Mouse (Mus musculus): ENCODE measurements around the gene Tff1. TPM values are rescaled to one million over a fixed set of nuclear protein-coding genes. Genes with fewer than 3 reads are reported as not detected.

Tff1 gene
- polyA plus RNA-seq, 2 experiments, result not detected

DNA sequence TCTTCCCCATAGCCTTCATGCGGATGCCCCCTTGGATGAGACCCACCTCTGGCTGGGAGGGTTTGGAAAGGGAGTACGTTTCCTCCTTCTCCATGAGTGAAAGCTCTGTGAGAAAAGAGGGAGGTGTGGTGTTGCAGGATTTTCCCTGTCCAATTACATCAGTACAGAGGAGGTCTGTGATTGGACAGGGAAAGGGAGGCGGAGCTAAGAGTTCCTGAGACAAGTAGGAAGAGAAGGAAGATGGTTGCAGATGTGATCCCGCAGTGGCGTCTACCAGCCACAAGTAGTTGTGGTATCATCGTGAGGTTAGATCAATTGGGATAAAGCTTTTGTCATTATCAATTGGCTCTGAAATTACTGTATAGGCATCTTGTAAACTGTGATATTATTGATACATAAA lies 7.2 kb downstream of the Tff1 start:
- no peak for TF ChIP-seq POLR2A (IDR thresholded peaks at IDR 0.05; ENCODE audit: borderline replicate concordance, extremely low read depth, insufficient read depth, insufficient read length)
- Histone ChIP-seq H3K27ac (replicated peaks; ENCODE audit: low read depth, low read length) (no peak overlapping the region), H3K4me2 (replicated peaks; ENCODE audit: low read depth, low read length, severe bottlenecking) (no peak overlapping the region), H3K27me3 (ENCODE audit: control insufficient read depth, insufficient read depth, low read length) (no peaks in the 10 kb centered on the region), H3K4me3 (replicated peaks; ENCODE audit: low read length) (no peak overlapping the region), H3K9me3 (ENCODE audit: control insufficient read depth, low read length) (no peaks in the 10 kb centered on the region), H3K9ac (ENCODE audit: low read depth, low read length, severe bottlenecking) (no peak overlapping the region), H3K36me3 (ENCODE audit: control insufficient read depth, insufficient read depth, low read length) (no peaks in the 10 kb centered on the region), H3K4me1 (ENCODE audit: control insufficient read depth, insufficient read depth, low read length) (no peaks in the 10 kb centered on the region)
- 74% methylated on average over 6 of the region's 6 CpGs for WGBS
- DNase-seq (ENCODE audit: low spot score), result no peak
- ATAC-seq (ENCODE audit: low FRiP score, low read depth), result no peak

DNA sequence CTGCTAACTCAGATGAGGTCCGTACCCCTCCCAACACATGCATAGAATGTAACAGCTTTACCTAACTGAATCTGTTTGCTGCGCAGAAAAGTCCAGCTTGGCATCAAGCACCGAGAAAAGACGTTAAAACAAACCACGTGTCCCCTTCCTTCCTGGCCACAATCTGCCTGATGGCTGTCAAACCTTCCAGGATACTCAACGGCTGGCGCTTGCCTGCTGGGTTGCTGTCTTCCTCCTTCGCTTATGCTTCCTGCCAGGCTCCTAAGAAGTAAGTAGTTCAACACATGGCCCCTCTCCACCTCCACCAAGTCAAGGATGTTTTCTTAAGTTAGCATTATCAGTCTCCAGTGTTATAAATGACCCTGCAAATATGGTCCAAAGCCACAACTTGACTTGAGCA lies 11.3 kb downstream of the Tff1 start:
- WGBS, result 63% methylated on average over 8 of the region's 8 CpGs
- Histone ChIP-seq H3K9me3 (ENCODE audit: control insufficient read depth, low read length) (0 out of 2 replicates have a peak, but pooled peaks cover 6% of the 10 kb centered on the region), H3K9ac (ENCODE audit: low read depth, low read length, severe bottlenecking) (no peak overlapping the region), H3K4me3 (replicated peaks; ENCODE audit: low read length) (no peak overlapping the region), H3K4me1 (ENCODE audit: control insufficient read depth, insufficient read depth, low read length) (no peaks in the 10 kb centered on the region), H3K27me3 (ENCODE audit: control insufficient read depth, insufficient read depth, low read length) (no peaks in the 10 kb centered on the region), H3K4me2 (replicated peaks; ENCODE audit: low read depth, low read length, severe bottlenecking) (no peak overlapping the region), H3K27ac (replicated peaks; ENCODE audit: low read depth, low read length) (no peak overlapping the region), H3K36me3 (ENCODE audit: control insufficient read depth, insufficient read depth, low read length) (no peaks in the 10 kb centered on the region)
- no peak for DNase-seq (ENCODE audit: low spot score)
- TF ChIP-seq POLR2A (IDR thresholded peaks at IDR 0.05; ENCODE audit: borderline replicate concordance, extremely low read depth, insufficient read depth, insufficient read length), result no peak
- no peak for ATAC-seq (ENCODE audit: low FRiP score, low read depth)

- no peaks in the 10 kb centered on the region for H3K4me1 ChIP-seq (ENCODE audit: control insufficient read depth, insufficient read depth, low read length)
- H3K36me3 ChIP-seq (ENCODE audit: control insufficient read depth, insufficient read depth, low read length), result no peaks in the 10 kb centered on the region
- 76% methylated on average over 9 of the region's 9 CpGs for WGBS
- H3K27me3 ChIP-seq (ENCODE audit: control insufficient read depth, insufficient read depth, low read length), result no peaks in the 10 kb centered on the region
- no peak for ATAC-seq (ENCODE audit: low FRiP score, low read depth)
- no peak overlapping the region for H3K27ac ChIP-seq (replicated peaks; ENCODE audit: low read depth, low read length)
- H3K9me3 ChIP-seq (ENCODE audit: control insufficient read depth, low read length), result 0 out of 2 replicates have a peak, but pooled peaks cover 6% of the 10 kb centered on the region
- H3K4me3 ChIP-seq (replicated peaks; ENCODE audit: low read length), result no peak overlapping the region
- H3K9ac ChIP-seq (ENCODE audit: low read depth, low read length, severe bottlenecking), result no peak overlapping the region
- DNase-seq (ENCODE audit: low spot score), result no peak
- no peak for TF ChIP-seq POLR2A (IDR thresholded peaks at IDR 0.05; ENCODE audit: borderline replicate concordance, extremely low read depth, insufficient read depth, insufficient read length)
- H3K4me2 ChIP-seq (replicated peaks; ENCODE audit: low read depth, low read length, severe bottlenecking), result no peak overlapping the region
Observed at GRCm38 (mm10) chr17:31152966-31153499, 12.0 kb downstream of the Tff1 start.

GRCm38 (mm10) chr17:31152512-31152911 lies 12.6 kb downstream of the Tff1 start:
- Histone ChIP-seq H3K4me1 (ENCODE audit: control insufficient read depth, insufficient read depth, low read length) (no peaks in the 10 kb centered on the region), H3K4me3 (replicated peaks; ENCODE audit: low read length) (no peak overlapping the region), H3K27me3 (ENCODE audit: control insufficient read depth, insufficient read depth, low read length) (no peaks in the 10 kb centered on the region), H3K4me2 (replicated peaks; ENCODE audit: low read depth, low read length, severe bottlenecking) (no peak overlapping the region), H3K9me3 (ENCODE audit: control insufficient read depth, low read length) (0 out of 2 replicates have a peak, but pooled peaks cover 6% of the 10 kb centered on the region), H3K9ac (ENCODE audit: low read depth, low read length, severe bottlenecking) (no peak overlapping the region), H3K27ac (replicated peaks; ENCODE audit: low read depth, low read length) (no peak overlapping the region), H3K36me3 (ENCODE audit: control insufficient read depth, insufficient read depth, low read length) (no peaks in the 10 kb centered on the region)
- ATAC-seq (ENCODE audit: low FRiP score, low read depth) (no peak), DNase-seq (ENCODE audit: low spot score) (no peak)
- WGBS, result 47% methylated on average over 5 of the region's 5 CpGs
- TF ChIP-seq POLR2A (IDR thresholded peaks at IDR 0.05; ENCODE audit: borderline replicate concordance, extremely low read depth, insufficient read depth, insufficient read length), result no peak

DNA sequence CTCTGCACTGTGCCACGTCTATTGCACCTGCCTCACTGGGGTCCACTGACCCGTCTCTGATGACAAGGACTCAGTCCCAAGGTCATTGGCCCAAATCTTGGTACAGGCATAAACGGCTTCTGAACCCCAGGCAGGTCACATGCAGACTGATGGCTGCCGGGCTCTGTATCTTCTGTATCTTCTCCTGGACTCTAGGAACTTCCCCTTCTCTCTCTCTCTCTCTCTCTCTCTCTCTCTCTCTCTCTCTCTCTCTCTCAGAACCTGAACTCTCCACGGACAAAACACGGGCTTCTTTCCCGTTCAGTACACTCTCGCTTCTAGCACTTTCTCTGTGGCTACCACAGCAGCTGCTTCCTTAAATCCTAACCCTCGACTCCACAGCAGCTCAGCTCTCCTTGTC lies 19.1 kb downstream of the Tff1 start:
- DNase-seq (ENCODE audit: low spot score) (no peak), ATAC-seq (ENCODE audit: low FRiP score, low read depth) (no peak)
- Histone ChIP-seq H3K4me2 (replicated peaks; ENCODE audit: low read depth, low read length, severe bottlenecking) (no peak overlapping the region), H3K4me1 (ENCODE audit: control insufficient read depth, insufficient read depth, low read length) (no peaks in the 10 kb centered on the region), H3K9me3 (ENCODE audit: control insufficient read depth, low read length) (0 out of 2 replicates have a peak, but pooled peaks cover 6% of the 10 kb centered on the region), H3K9ac (ENCODE audit: low read depth, low read length, severe bottlenecking) (no peak overlapping the region), H3K27ac (replicated peaks; ENCODE audit: low read depth, low read length) (no peak overlapping the region), H3K36me3 (ENCODE audit: control insufficient read depth, insufficient read depth, low read length) (no peaks in the 10 kb centered on the region), H3K27me3 (ENCODE audit: control insufficient read depth, insufficient read depth, low read length) (no peaks in the 10 kb centered on the region), H3K4me3 (replicated peaks; ENCODE audit: low read length) (no peak overlapping the region)
- 84% methylated on average over 9 of the region's 9 CpGs for WGBS
- TF ChIP-seq POLR2A (IDR thresholded peaks at IDR 0.05; ENCODE audit: borderline replicate concordance, extremely low read depth, insufficient read depth, insufficient read length), result no peak
